Mouse (Mus musculus): Measurements from ENCODE around the gene Msl1.

DNA sequence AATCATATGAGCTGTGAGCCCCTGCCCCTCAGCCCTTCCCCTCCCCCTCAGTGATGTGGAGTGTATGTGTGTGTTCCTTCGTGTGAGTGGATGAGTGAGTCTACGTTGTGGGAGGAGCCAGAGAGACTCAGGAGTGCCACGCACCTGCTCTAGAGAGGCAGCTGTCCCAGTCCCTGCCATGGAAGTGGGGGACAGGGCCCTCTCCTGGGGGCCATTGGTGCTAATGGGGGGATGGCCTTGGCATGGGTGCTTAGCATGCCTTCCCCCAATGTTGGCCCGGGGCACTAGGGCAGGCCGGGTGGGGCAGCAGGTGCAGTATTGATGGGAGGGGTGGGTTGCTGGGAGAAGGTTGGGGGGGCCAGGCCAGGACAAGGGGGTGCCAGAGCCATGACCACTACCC lies 28.5 kb upstream of the Msl1 start:
- no peak for TF ChIP-seq CTCF (conservative IDR thresholded peaks at IDR 0.05; ENCODE audit: low read length)
- TF ChIP-seq POU5F1 (IDR thresholded peaks at IDR 0.05; ENCODE audit: borderline replicate concordance, low read length): no peak
- TF ChIP-seq NANOG (IDR thresholded peaks at IDR 0.05; ENCODE audit: borderline replicate concordance, low read length): no peak
